Mouse (Mus musculus): ENCODE measurements around the gene Fars2.
"Not testable (repeated sequence)": the region's sequence is repeated elsewhere in the genome, so short reads cannot be mapped to it uniquely, and the experiment has no call there.

The Fars2 gene

GRCm38 (mm10) chr13:36140247-36141016, 23.2 kb downstream of the Fars2 start:
- no peak for DNase-seq (ENCODE audit: low spot score)

GRCm38 (mm10) chr13:36145601-36146000, 28.4 kb downstream of the Fars2 start:
- DNase-seq (ENCODE audit: low spot score) = no peak

- DNase-seq (ENCODE audit: low spot score) = no peak
Measured at GRCm38 (mm10) chr13:36149175-36149939, 32.1 kb downstream of the Fars2 start.

- DNase-seq (ENCODE audit: low spot score) = no peak
Measured at GRCm38 (mm10) chr13:36150272-36150671, 33.1 kb downstream of the Fars2 start.

GRCm38 (mm10) chr13:36152728-36153498, 35.7 kb downstream of the Fars2 start:
- DNase-seq (ENCODE audit: low spot score) = no peak

- peak; percentile 34 for DNase-seq (ENCODE audit: low spot score)
Measured at GRCm38 (mm10) chr13:36156340-36156931, 39.2 kb downstream of the Fars2 start.

- no peak for DNase-seq (ENCODE audit: low spot score)
Measured at GRCm38 (mm10) chr13:36163411-36163810, 46.2 kb downstream of the Fars2 start.

- no peak for DNase-seq (ENCODE audit: low spot score)
Measured at GRCm38 (mm10) chr13:36163898-36164297, 46.7 kb downstream of the Fars2 start.

- not testable (repeated sequence) for DNase-seq (ENCODE audit: low spot score)
Measured at GRCm38 (mm10) chr13:36172981-36173380, 55.8 kb downstream of the Fars2 start.

- no peak for DNase-seq (ENCODE audit: low spot score)
Measured at GRCm38 (mm10) chr13:36174101-36174500, 56.9 kb downstream of the Fars2 start.

- no peak for DNase-seq (ENCODE audit: low spot score)
Measured at GRCm38 (mm10) chr13:36174772-36175171, 57.6 kb downstream of the Fars2 start.

GRCm38 (mm10) chr13:36181231-36181630, 64.0 kb downstream of the Fars2 start:
- DNase-seq (ENCODE audit: low spot score) = no peak

GRCm38 (mm10) chr13:36190577-36190976, 73.4 kb downstream of the Fars2 start:
- peak; percentile 14 for DNase-seq (ENCODE audit: low spot score)

- DNase-seq (ENCODE audit: low spot score) = no peak
Measured at GRCm38 (mm10) chr13:36193484-36194113, 76.4 kb downstream of the Fars2 start.

- DNase-seq (ENCODE audit: low spot score) = no peak
Measured at GRCm38 (mm10) chr13:36199288-36199687, 82.1 kb downstream of the Fars2 start.

- no peak for DNase-seq (ENCODE audit: low spot score)
Measured at GRCm38 (mm10) chr13:36200453-36200852, 83.2 kb downstream of the Fars2 start.

- DNase-seq (ENCODE audit: low spot score) = no peak
Measured at GRCm38 (mm10) chr13:36202496-36202895, 85.3 kb downstream of the Fars2 start.

GRCm38 (mm10) chr13:36203014-36203413, 85.8 kb downstream of the Fars2 start:
- peak; percentile 26 for DNase-seq (ENCODE audit: low spot score)

GRCm38 (mm10) chr13:36204320-36204719, 87.1 kb downstream of the Fars2 start:
- DNase-seq (ENCODE audit: low spot score) = no peak

- DNase-seq (ENCODE audit: low spot score) = no peak
Measured at GRCm38 (mm10) chr13:36210965-36211364, 93.8 kb downstream of the Fars2 start.

- no peak for DNase-seq (ENCODE audit: low spot score)
Measured at GRCm38 (mm10) chr13:36214056-36214455, 96.8 kb downstream of the Fars2 start.

GRCm38 (mm10) chr13:36216005-36216404, 98.8 kb downstream of the Fars2 start:
- no peak for DNase-seq (ENCODE audit: low spot score)
